Mouse (Mus musculus) lung, adult 2 months (tissue): Measurements from ENCODE around the gene Olfr810. TPM values are rescaled to one million over a fixed set of nuclear protein-coding genes. Genes with fewer than 3 reads are reported as not detected.

Experiments
- DNase-seq: peaks from one replicate; pipeline ENCODE4 v3.0.0; 2022
- H3K4me1 ChIP-seq: fragments of 200-500 bp; 2 replicates; pipeline ENCODE4 v1.6.1; 2011; ENCODE audit warnings: low read length; ENCODE audit not compliant: control insufficient read depth, insufficient read depth
- H3K4me3 ChIP-seq: fragments of 200-500 bp; replicated peaks from 2 replicates; pipeline ENCODE3; 2011; ENCODE audit warnings: low read depth, mild to moderate bottlenecking, control low read depth, low read length; ENCODE audit errors: extremely low read depth
- CTCF ChIP-seq: fragments of 200-500 bp; IDR thresholded peaks from 2 replicates; pipeline ENCODE4 v1.5.1; 2011; ENCODE audit warnings: mild to moderate bottlenecking, low read length, control low read depth; ENCODE audit not compliant: insufficient read depth
- POLR2A ChIP-seq: fragments of 200-500 bp; IDR thresholded peaks from 2 replicates; pipeline ENCODE4 v1.6.1; 2011; ENCODE audit warnings: low read depth, mild to moderate bottlenecking, control low read depth, low read length, borderline replicate concordance; ENCODE audit errors: extremely low read depth
- WGBS: fragments of 180-500 bp; shearing (Covaris S2); methylation state at CpG from one replicate; pipeline ENCODE4 v1.1.7; 2018; 5-methylcytosine and 5-hydroxymethylcytosine counted together
- polyA plus RNA-seq: library from polyadenylated mRNA; depleted of rRNA; stranded (reverse); fragments of >200 nt; gene quantifications from 2 replicates; pipeline ENCODE4 v1.2.3, GENCODE M21; 2012; rRNA removed

The Olfr810 gene
- polyA plus RNA-seq, result not detected in 2 replicates

DNA sequence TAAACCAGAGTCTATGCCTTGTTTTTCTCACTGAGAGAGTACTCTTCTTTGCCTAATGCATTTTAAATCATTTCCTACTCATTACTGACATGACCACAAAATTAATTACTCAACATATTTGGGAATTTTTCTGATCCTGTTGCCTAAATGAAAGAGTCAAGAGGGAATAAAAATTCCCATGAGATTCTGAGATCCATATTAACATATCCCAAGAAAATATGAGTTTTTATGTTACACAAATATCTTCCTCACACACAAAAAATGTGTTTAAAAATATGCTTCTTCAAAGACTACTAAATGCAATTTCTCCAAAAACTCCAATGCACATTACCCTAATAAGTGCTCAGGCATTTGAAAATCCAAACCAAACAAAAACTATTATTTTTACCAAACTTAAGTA lies at the start of gene Olfr810:
Gene Olfr810 (minus strand): TSS at position 101 of the 400 bp plus-strand sequence.
- Histone ChIP-seq H3K4me3 (no peak within 1 kb of the TSS), H3K4me1 (no peaks in the 10 kb centered on the region)
- no peak for DNase-seq
- TF ChIP-seq POLR2A (no peak), CTCF (no peak)

DNA sequence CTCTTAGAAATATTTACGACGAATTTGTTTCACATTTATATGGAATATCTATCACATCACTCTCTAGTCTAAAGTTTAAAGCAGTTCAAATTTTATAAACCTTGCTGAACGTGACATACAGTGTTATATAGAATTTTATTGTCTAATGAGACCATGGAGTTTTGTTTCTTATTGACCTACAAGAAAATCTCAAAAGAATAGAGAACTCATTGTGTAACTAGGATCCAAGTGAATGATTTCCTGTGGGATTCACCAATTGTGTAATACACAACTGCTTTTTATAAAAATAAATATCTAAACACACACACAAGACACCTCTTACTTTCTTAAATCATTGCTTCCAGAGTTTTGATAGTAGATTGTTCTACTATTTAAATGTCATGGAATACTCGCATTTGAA lies 9.6 kb upstream of the Olfr810 start, which contains the start of gene Olfr811:
Gene Olfr811 (minus strand): TSS at position 101 of the 400 bp plus-strand sequence.
- 76% methylated on average over 4 of the region's 4 CpGs for WGBS
- Histone ChIP-seq H3K4me3 (no peak within 1 kb of the TSS), H3K4me1 (no peaks in the 10 kb centered on the region)
- TF ChIP-seq CTCF, result no peak
- no peak for TF ChIP-seq POLR2A
- DNase-seq, result no peak

DNA sequence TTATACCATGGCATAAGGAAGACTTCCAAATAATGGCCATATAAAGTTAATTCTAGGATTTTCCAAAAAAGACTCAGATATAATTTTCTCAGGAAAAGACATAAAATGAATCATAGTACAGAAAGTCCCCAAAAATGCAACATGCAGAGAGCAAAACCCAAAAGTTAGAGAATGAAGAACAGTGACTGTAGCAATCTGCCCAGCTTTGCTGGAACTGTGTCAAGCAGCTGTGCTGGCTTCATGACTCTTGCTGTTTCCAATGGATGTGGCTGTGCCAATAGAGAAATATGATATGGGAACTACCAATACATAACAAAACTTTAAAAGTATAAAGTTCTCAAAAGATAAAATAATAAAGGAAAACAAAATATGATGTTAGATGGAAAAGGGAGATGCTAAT lies 16.6 kb downstream of the Olfr810 start:
- DNase-seq, result no peak
- Histone ChIP-seq H3K4me3 (no peak overlapping the region), H3K4me1 (no peaks in the 10 kb centered on the region)
- TF ChIP-seq POLR2A, result no peak
- no peak for TF ChIP-seq CTCF

DNA sequence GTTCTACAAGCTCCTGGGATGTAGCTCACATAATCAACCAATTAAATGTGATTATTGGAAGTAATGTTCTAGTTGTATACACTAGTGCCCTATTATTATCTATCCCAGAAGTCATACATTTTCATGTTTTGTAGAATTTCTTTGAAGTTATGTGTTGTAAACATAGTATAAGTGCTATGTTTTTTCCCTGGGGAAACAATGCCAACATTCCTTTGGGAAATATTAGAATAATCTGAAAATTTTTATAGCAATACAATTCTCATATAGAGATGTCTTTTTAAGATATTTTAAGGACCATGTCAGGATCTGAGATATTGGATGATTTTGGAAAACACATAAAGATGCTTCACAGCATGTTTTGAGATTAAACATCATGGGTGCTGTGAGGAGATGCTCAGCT lies 20.4 kb downstream of the Olfr810 start, which contains the start of gene Olfr809:
Gene Olfr809 (plus strand): TSS at position 301 of the 400 bp plus-strand sequence.
- no peak within 1 kb of the TSS for H3K4me3 ChIP-seq
- no peak for TF ChIP-seq POLR2A
- TF ChIP-seq CTCF, result no peak
- no peaks in the 10 kb centered on the region for H3K4me1 ChIP-seq
- no peak for DNase-seq

DNA sequence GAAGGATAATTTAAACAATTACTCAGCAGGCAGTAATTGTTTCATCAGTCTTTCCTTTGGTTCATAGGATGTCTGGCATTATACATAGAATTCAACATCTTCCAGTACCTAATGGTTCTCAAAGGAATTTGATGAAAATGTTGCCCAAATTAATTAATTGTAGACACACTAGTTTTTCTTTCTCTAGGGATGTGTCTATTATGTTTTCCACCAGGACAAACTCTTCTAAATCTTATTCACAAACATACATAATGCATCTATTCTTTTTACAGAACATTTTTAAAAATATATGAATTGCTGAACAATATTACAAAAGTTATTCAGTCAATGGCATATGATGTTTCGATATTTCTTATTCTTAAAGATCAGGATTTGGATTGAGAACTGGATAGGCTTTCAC lies 29.5 kb downstream of the Olfr810 start, which contains the start of gene Olfr808:
Gene Olfr808 (plus strand): TSS at position 301 of the 400 bp plus-strand sequence.
- no peak for TF ChIP-seq POLR2A
- TF ChIP-seq CTCF, result no peak
- WGBS, result 88% methylated on average over 1 of the region's 1 CpGs
- DNase-seq, result no peak

DNA sequence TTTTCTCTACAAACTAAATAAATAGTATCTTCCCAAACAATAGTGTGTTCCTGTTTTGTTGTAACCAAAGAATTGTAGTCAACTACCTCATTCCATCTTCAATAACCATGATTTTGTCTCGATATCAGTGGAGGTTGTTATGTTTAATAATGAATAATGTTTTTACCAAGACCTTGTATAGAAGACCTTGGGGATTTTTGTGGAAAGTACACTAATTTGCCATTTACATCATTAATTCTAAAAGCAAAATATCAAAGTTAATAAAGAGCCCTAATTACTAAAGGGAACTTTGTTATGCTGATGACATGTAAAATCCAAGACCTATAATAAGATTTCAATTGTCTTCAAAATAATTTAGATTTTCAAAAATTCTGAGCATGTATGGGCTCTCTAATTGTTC lies 37.0 kb downstream of the Olfr810 start, which contains the start of gene Olfr807:
Gene Olfr807 (minus strand): TSS at position 101 of the 400 bp plus-strand sequence.
- DNase-seq, result no peak
- H3K4me3 ChIP-seq, result no peak within 1 kb of the TSS
- WGBS, result 70% methylated on average over 1 of the region's 1 CpGs
- TF ChIP-seq CTCF, result no peak
- no peak for TF ChIP-seq POLR2A
- no peaks in the 10 kb centered on the region for H3K4me1 ChIP-seq

More for the DNA sequence above, 29.5 kb downstream of the Olfr810 start, which contains the start of gene Olfr808:
- no peak within 1 kb of the TSS for H3K4me3 ChIP-seq
- H3K4me1 ChIP-seq, result no peaks in the 10 kb centered on the region

DNA sequence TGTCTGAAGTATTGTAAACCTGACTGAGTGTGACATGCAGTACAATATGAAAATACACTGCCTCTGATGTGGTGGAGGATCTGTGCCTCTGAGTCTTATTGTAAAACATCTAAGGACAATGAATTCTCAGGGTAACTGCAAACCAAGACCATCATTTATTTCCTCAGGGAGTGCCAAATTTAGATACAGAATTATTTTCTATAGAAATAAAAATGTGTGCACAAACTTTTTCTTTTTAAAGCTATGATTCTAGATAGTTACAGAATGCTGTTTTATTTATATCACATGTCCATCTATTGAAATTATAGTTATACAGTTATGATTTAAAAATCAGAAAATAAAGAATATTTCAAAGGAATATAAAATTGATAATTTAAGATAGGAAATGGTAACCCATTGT lies 52.9 kb downstream of the Olfr810 start, which contains the start of gene Olfr806:
Gene Olfr806 (minus strand): TSS at position 101 of the 400 bp plus-strand sequence.
- Histone ChIP-seq H3K4me1 (no peaks in the 10 kb centered on the region), H3K4me3 (no peak within 1 kb of the TSS)
- TF ChIP-seq CTCF (no peak), POLR2A (no peak)
- no peak for DNase-seq

Other genes starting within 250 kb of the Olfr810 start
- not detected in 2 replicates for gene Olfr794, start 227.3 kb downstream of the Olfr810 start, polyA plus RNA-seq
- gene Olfr796, start 182.3 kb downstream of the Olfr810 start, polyA plus RNA-seq, result not detected in 2 replicates
- gene Olfr798, start 167.0 kb downstream of the Olfr810 start, polyA plus RNA-seq, result not detected in 2 replicates
- not detected in 2 replicates for gene Olfr799, start 157.4 kb downstream of the Olfr810 start, polyA plus RNA-seq
- gene Olfr800, start 137.2 kb downstream of the Olfr810 start, polyA plus RNA-seq, result not detected in 2 replicates
- gene Olfr801, start 121.1 kb downstream of the Olfr810 start, polyA plus RNA-seq, result not detected in 2 replicates
- gene Olfr802, start 106.7 kb downstream of the Olfr810 start, polyA plus RNA-seq, result not detected in 2 replicates
- gene Olfr803, start 100.6 kb downstream of the Olfr810 start, polyA plus RNA-seq, result not detected in 2 replicates
- gene Olfr804, start 91.7 kb downstream of the Olfr810 start, polyA plus RNA-seq, result not detected in 2 replicates
- not detected in 2 replicates for gene Olfr805, start 65.5 kb downstream of the Olfr810 start, polyA plus RNA-seq
- not detected in 2 replicates for gene Olfr806, start 53.0 kb downstream of the Olfr810 start, polyA plus RNA-seq
- not detected in 2 replicates for gene Olfr807, start 37.1 kb downstream of the Olfr810 start, polyA plus RNA-seq
- not detected in 2 replicates for gene Olfr808, start 29.4 kb downstream of the Olfr810 start, polyA plus RNA-seq
- gene Olfr809, start 20.3 kb downstream of the Olfr810 start, polyA plus RNA-seq, result not detected in 2 replicates
- not detected in 2 replicates for gene Olfr811, start 9.5 kb upstream of the Olfr810 start, polyA plus RNA-seq
- gene Olfr812, start 51.2 kb upstream of the Olfr810 start, polyA plus RNA-seq, result not detected in 2 replicates
- gene Olfr813, start 60.5 kb upstream of the Olfr810 start, polyA plus RNA-seq, result not detected in 2 replicates
- not detected in 2 replicates for gene Olfr814, start 84.9 kb upstream of the Olfr810 start, polyA plus RNA-seq
- gene Olfr815, start 111.0 kb upstream of the Olfr810 start, polyA plus RNA-seq, result not detected in 2 replicates
- not detected in 2 replicates for gene Olfr816, start 120.7 kb upstream of the Olfr810 start, polyA plus RNA-seq
- not detected in 2 replicates for gene Olfr818, start 154.2 kb upstream of the Olfr810 start, polyA plus RNA-seq
- not detected in 2 replicates for gene Olfr819, start 172.3 kb upstream of the Olfr810 start, polyA plus RNA-seq
- gene Olfr247, start 181.2 kb upstream of the Olfr810 start, polyA plus RNA-seq, result not detected in 2 replicates
- not detected in 2 replicates for gene Gm10310, start 190.1 kb upstream of the Olfr810 start, polyA plus RNA-seq
- not detected in 2 replicates for gene Olfr820, start 217.7 kb upstream of the Olfr810 start, polyA plus RNA-seq
- gene Olfr821, start 235.4 kb upstream of the Olfr810 start, polyA plus RNA-seq, result not detected in 2 replicates